In genomic region chr1:51804296-51805039, GRCm38 (mm10) we compare ENCODE assay signal across 17 mouse cellular contexts.
A peak's percentile ranks its signal among the peaks of the same experiment; 100 is the strongest.
DNase-seq lines count a peak whose midpoint lies in the region; ATAC-seq lines count a peak whose summit lies in the region.
"Had no signal": no experiment of that assay in that cellular context is flagged by ENCODE, and none has a peak within 500 bp of the region (broad histone marks: within the 10 kb centered on the region; RNA-seq: fewer than 3 reads in every experiment).

No protein-coding gene starts in this region.

- 29% methylated on average over 12 of the region's 12 CpGs for WGBS in forebrain, embryonic 14.5 days
- 35% methylated on average over 11 of the region's 12 CpGs for WGBS in forebrain, embryonic 13.5 days
- WGBS in limb, embryonic 13.5 days: 61% methylated on average over 12 of the region's 12 CpGs
- 89% methylated on average over 12 of the region's 12 CpGs for WGBS in limb, embryonic 10.5 days

- peak; percentile 32 for DNase-seq in forebrain, embryonic 14.5 days (ENCODE audit: low spot score)
- DNase-seq in limb, embryonic 10.5 days (ENCODE audit: low spot score): no peak
- peak; percentile 36 for DNase-seq in retina, embryonic 14.5 days (ENCODE audit: low spot score)
- DNase-seq in retina, postnatal 1 day: no peak
- no peak for DNase-seq in frontal cortex, postnatal 10 days (ENCODE audit: low spot score in 2 of 2)
- DNase-seq in gastrocnemius, postnatal 14 days: no peak
- DNase-seq: cerebellum, adult 18-20 months; heart, adult 11 months; heart, postnatal 14 days had no signal

- no peak overlapping the region for H3K27ac ChIP-seq in forebrain, embryonic 14.5 days (ENCODE audit: low read depth, low read length)
- H3K27ac ChIP-seq in forebrain, embryonic 13.5 days: no peak overlapping the region
- H3K27ac ChIP-seq in limb, embryonic 13.5 days: peak overlapping the region; percentile 10; the same call in 1 of the 2 replicates
- H3K27ac ChIP-seq in limb, embryonic 10.5 days: no peak overlapping the region
- H3K27ac ChIP-seq: forebrain, embryonic 10.5 days; liver, embryonic 14.5 days; midbrain, embryonic 12.5 days; stomach, postnatal 0 days had no signal

- H3K9ac ChIP-seq in forebrain, embryonic 14.5 days (ENCODE audit: low read length): no peak overlapping the region
- no peak overlapping the region for H3K9ac ChIP-seq in forebrain, embryonic 13.5 days
- no peak overlapping the region for H3K9ac ChIP-seq in limb, embryonic 13.5 days
- H3K9ac ChIP-seq: heart, embryonic 12.5 days; liver, embryonic 14.5 days; midbrain, embryonic 12.5 days had no signal

- ATAC-seq in forebrain, embryonic 14.5 days: no peak
- ATAC-seq in forebrain, embryonic 13.5 days: no peak
- no peak; the same call in 1 of the 2 replicates for ATAC-seq in limb, embryonic 13.5 days (ENCODE audit: low FRiP score, low read depth)

- H3K4me1 ChIP-seq in forebrain, embryonic 14.5 days (ENCODE audit: control insufficient read depth, insufficient read depth, low read length): no peaks in the 10 kb centered on the region
- peaks cover 11% of the 10 kb centered on the region for H3K4me1 ChIP-seq in forebrain, embryonic 13.5 days
- H3K4me1 ChIP-seq in limb, embryonic 13.5 days: peaks cover 15% of the 10 kb centered on the region
- no peaks in the 10 kb centered on the region for H3K4me1 ChIP-seq in limb, embryonic 10.5 days
- H3K4me1 ChIP-seq: heart, embryonic 12.5 days had no signal

- no peaks in the 10 kb centered on the region for H3K27me3 ChIP-seq in forebrain, embryonic 14.5 days (replicated peaks; ENCODE audit: control insufficient read depth, insufficient read depth, low read length)
- H3K27me3 ChIP-seq in forebrain, embryonic 13.5 days: no peaks in the 10 kb centered on the region
- H3K27me3 ChIP-seq in limb, embryonic 13.5 days: no peaks in the 10 kb centered on the region
- H3K27me3 ChIP-seq in limb, embryonic 10.5 days (ENCODE audit: low read depth, poor library complexity, severe bottlenecking): no peaks in the 10 kb centered on the region
- H3K27me3 ChIP-seq: heart, embryonic 12.5 days; midbrain, embryonic 12.5 days had no signal

- intact Hi-C loops in gastrocnemius, postnatal 14 days (cut with DNase I; ENCODE audit: low total_unique reads): no loop called here

- no peak overlapping the region for H3K4me2 ChIP-seq in forebrain, embryonic 14.5 days (ENCODE audit: low read length)
- no peak overlapping the region for H3K4me2 ChIP-seq in forebrain, embryonic 13.5 days
- no peak overlapping the region for H3K4me2 ChIP-seq in limb, embryonic 13.5 days (replicated peaks)
- H3K4me2 ChIP-seq: heart, embryonic 12.5 days; midbrain, embryonic 12.5 days had no signal

- H3K4me3 ChIP-seq in forebrain, embryonic 14.5 days (ENCODE audit: low read depth, low read length): no peak overlapping the region
- no peak overlapping the region for H3K4me3 ChIP-seq in forebrain, embryonic 13.5 days
- H3K4me3 ChIP-seq in limb, embryonic 13.5 days: no peak overlapping the region
- H3K4me3 ChIP-seq in limb, embryonic 10.5 days: no peak overlapping the region
- H3K4me3 ChIP-seq: forebrain, embryonic 10.5 days; heart, embryonic 12.5 days; midbrain, embryonic 12.5 days had no signal

- H3K9me3 ChIP-seq in forebrain, embryonic 14.5 days (replicated peaks; ENCODE audit: control insufficient read depth, low read length): no peaks in the 10 kb centered on the region
- no peaks in the 10 kb centered on the region for H3K9me3 ChIP-seq in forebrain, embryonic 13.5 days (replicated peaks)
- H3K9me3 ChIP-seq in limb, embryonic 13.5 days: no peaks in the 10 kb centered on the region
- no peaks in the 10 kb centered on the region for H3K9me3 ChIP-seq in limb, embryonic 10.5 days (replicated peaks)
- H3K9me3 ChIP-seq: forebrain, embryonic 10.5 days; G1E; heart, embryonic 12.5 days; midbrain, embryonic 12.5 days had no signal

- H3K36me3 ChIP-seq in forebrain, embryonic 14.5 days (ENCODE audit: control insufficient read depth, insufficient read depth, low read length): peaks cover 13% of the 10 kb centered on the region; the same call in 1 of the 2 replicates
- H3K36me3 ChIP-seq in forebrain, embryonic 13.5 days (ENCODE audit: poor library complexity, severe bottlenecking): peaks cover 14% of the 10 kb centered on the region
- peaks cover 26% of the 10 kb centered on the region for H3K36me3 ChIP-seq in limb, embryonic 13.5 days
- peaks cover 51% of the 10 kb centered on the region for H3K36me3 ChIP-seq in limb, embryonic 10.5 days
- H3K36me3 ChIP-seq: G1E had no signal

Comparison
In these comparisons a context has a peak if more than half of its experiments do, and no peak if none do; other contexts are left out.
1. DNase-seq: peak in forebrain, embryonic 14.5 days (single experiment) and retina, embryonic 14.5 days (single experiment); none in limb, embryonic 10.5 days (single experiment), retina, postnatal 1 day (single experiment), frontal cortex, postnatal 10 days (0 of 2) and gastrocnemius, postnatal 14 days (single experiment).